Mouse (Mus musculus) thymus, adult 2 months (tissue): ENCODE results near the gene Cdh16.

Source experiments
- CTCF ChIP-seq: fragments of 200-500 bp; IDR thresholded peaks from 2 replicates; pipeline ENCODE4 v1.5.1; 2012; ENCODE audit warnings: mild to moderate bottlenecking, control low read depth, low read length, moderate library complexity, borderline replicate concordance; ENCODE audit not compliant: control insufficient read depth, poor library complexity, insufficient read depth; ENCODE audit errors: extremely low read depth
- POLR2A ChIP-seq: fragments of 200-500 bp; IDR thresholded peaks from 2 replicates; pipeline ENCODE4 v1.6.1; 2012; ENCODE audit warnings: mild to moderate bottlenecking, low read length, control low read depth, moderate library complexity; ENCODE audit not compliant: control insufficient read depth, poor library complexity, insufficient read depth; ENCODE audit errors: extremely low read depth

DNA sequence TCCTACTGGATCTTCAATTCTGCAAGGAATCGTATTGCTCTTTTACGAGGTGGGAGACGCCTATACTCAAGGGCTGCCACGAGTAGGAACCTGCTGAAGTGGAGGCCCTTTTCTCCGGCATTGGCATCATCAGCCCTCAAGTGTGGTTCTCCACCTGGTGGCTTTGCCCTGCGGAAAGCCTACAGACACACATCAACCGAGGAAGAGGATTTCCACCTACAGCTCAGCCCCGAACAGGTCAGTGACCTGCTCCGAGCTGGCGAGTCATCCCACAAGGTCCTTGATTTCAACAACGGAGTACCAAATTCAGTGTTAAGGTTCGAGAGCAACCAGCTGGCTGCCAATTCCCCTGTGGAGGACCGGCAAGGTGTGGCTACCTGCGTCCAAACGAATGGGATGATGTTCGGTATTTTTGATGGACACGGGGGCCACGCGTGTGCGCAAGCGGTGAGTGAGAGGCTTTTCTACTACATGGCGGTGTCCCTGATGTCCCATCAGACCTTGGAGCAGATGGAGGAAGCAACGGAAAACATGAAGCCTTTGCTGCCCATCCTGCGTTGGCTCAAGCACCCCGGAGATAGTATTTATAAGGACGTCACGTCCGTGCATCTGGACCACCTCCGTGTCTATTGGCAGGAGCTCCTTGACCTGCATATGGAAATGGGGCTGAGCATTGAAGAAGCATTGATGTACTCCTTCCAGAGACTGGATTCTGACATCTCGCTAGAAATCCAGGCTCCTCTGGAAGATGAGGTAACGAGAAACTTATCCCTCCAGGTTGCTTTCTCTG, 30.5 kb downstream of the Cdh16 start:
- TF ChIP-seq POLR2A, result no peak
- TF ChIP-seq CTCF, result no peak
